Mouse (Mus musculus): ENCODE data around the gene Ehbp1.

Ehbp1 gene

GRCm38 (mm10) chr11:22057538-22057937 lies 284.6 kb downstream of the Ehbp1 start:
- in situ Hi-C loops (cut with MboI): no loop called here

- in situ Hi-C loops (cut with MboI): no loop called here
These were observed 286.2 kb downstream of the Ehbp1 start for GRCm38 (mm10) chr11:22055908-22056307.

GRCm38 (mm10) chr11:22053034-22053668 lies 288.9 kb downstream of the Ehbp1 start:
- in situ Hi-C loops (cut with MboI): no loop called here

GRCm38 (mm10) chr11:22050864-22051263 lies 291.2 kb downstream of the Ehbp1 start:
- in situ Hi-C loops (cut with MboI): no loop called here

GRCm38 (mm10) chr11:22039854-22040426 lies 302.2 kb downstream of the Ehbp1 start:
- in situ Hi-C loops (cut with MboI): no loop called here

- in situ Hi-C loops (cut with MboI): no loop called here
These were observed 307.5 kb downstream of the Ehbp1 start for GRCm38 (mm10) chr11:22034564-22035105.

- in situ Hi-C loops (cut with MboI): no loop called here
These were observed 308.5 kb downstream of the Ehbp1 start for GRCm38 (mm10) chr11:22033582-22033981.

- in situ Hi-C loops (cut with MboI): no loop called here
These were observed 321.5 kb downstream of the Ehbp1 start for GRCm38 (mm10) chr11:22020602-22021001.

GRCm38 (mm10) chr11:22017444-22017843 lies 324.6 kb downstream of the Ehbp1 start:
- in situ Hi-C loops (cut with MboI): no loop called here

- in situ Hi-C loops (cut with MboI): no loop called here
These were observed 325.8 kb downstream of the Ehbp1 start for GRCm38 (mm10) chr11:22016341-22016740.

GRCm38 (mm10) chr11:22008817-22009216 lies 333.3 kb downstream of the Ehbp1 start:
- in situ Hi-C loops (cut with MboI): no loop called here

- in situ Hi-C loops (cut with MboI): no loop called here
These were observed 333.9 kb downstream of the Ehbp1 start for GRCm38 (mm10) chr11:22008129-22008596.

GRCm38 (mm10) chr11:22007781-22008110 lies 334.3 kb downstream of the Ehbp1 start:
- in situ Hi-C loops (cut with MboI): no loop called here

GRCm38 (mm10) chr11:22007088-22007780 lies 334.9 kb downstream of the Ehbp1 start:
- in situ Hi-C loops (cut with MboI): no loop called here

- in situ Hi-C loops (cut with MboI): no loop called here
These were observed 335.5 kb downstream of the Ehbp1 start for GRCm38 (mm10) chr11:22006471-22007087.

- in situ Hi-C loops (cut with MboI): no loop called here
These were observed 336.7 kb downstream of the Ehbp1 start for GRCm38 (mm10) chr11:22005281-22005870.

GRCm38 (mm10) chr11:22004331-22004841 lies 337.7 kb downstream of the Ehbp1 start:
- in situ Hi-C loops (cut with MboI): no loop called here

- in situ Hi-C loops (cut with MboI): no loop called here
These were observed 338.6 kb downstream of the Ehbp1 start for GRCm38 (mm10) chr11:22003341-22003981.

GRCm38 (mm10) chr11:22002783-22003340 lies 339.2 kb downstream of the Ehbp1 start, which contains the start of gene Otx1:
TSS of gene Otx1 (minus strand) at chr11:22002897.
- in situ Hi-C loops (cut with MboI): no loop called here

- in situ Hi-C loops (cut with MboI): no loop called here
These were observed 339.9 kb downstream of the Ehbp1 start for GRCm38 (mm10) chr11:22002062-22002782.
